ENCODE assay signal across 8 mouse cellular contexts in genomic region chr14:19858808-19859776, GRCm38 (mm10). TPM values are rescaled to one million over a fixed set of nuclear protein-coding genes. Genes with fewer than 3 reads are reported as not detected.
DNase-seq lines count a peak whose midpoint lies in the region; ATAC-seq lines count a peak whose summit lies in the region.

No protein-coding gene starts in this region.

- H3K9me3 ChIP-seq in forebrain, embryonic 13.5 days (replicated peaks) = no peaks in the 10 kb centered on the region
- H3K9me3 ChIP-seq in forebrain, embryonic 11.5 days (ENCODE audit: control insufficient read depth, low read length) = no peaks in the 10 kb centered on the region
- H3K9me3 ChIP-seq in midbrain, embryonic 16.5 days (replicated peaks; ENCODE audit: control insufficient read depth, low read length, poor library complexity, severe bottlenecking) = no peaks in the 10 kb centered on the region
- no peaks in the 10 kb centered on the region for H3K9me3 ChIP-seq in midbrain, embryonic 10.5 days (replicated peaks)

- H3K27ac ChIP-seq in forebrain, embryonic 13.5 days = no peak overlapping the region
- H3K27ac ChIP-seq in forebrain, embryonic 11.5 days (ENCODE audit: low read depth, low read length) = no peak overlapping the region
- no peak overlapping the region for H3K27ac ChIP-seq in midbrain, embryonic 16.5 days (ENCODE audit: low read length)
- no peak overlapping the region for H3K27ac ChIP-seq in midbrain, embryonic 10.5 days (replicated peaks)

- H3K4me2 ChIP-seq in forebrain, embryonic 13.5 days = no peak overlapping the region
- no peak overlapping the region for H3K4me2 ChIP-seq in forebrain, embryonic 11.5 days (ENCODE audit: low read depth, low read length, severe bottlenecking)
- H3K4me2 ChIP-seq in midbrain, embryonic 16.5 days (ENCODE audit: low read length) = no peak overlapping the region

- DNase-seq in forebrain, embryonic 11.5 days (ENCODE audit: low spot score) = no peak
- DNase-seq in midbrain, embryonic 10.5 days (ENCODE audit: low spot score) = no peak
- DNase-seq in frontal cortex, postnatal 36 days (ENCODE audit: low spot score in 2 of 2) = peak; percentile 64 to 71
- DNase-seq in lung, postnatal 36 days = peak; percentile 43
- DNase-seq in adrenal gland, postnatal 25 days = no peak
- no peak for DNase-seq in spleen, adult 12 weeks (ENCODE audit: low spot score)

- no peak overlapping the region for H3K4me3 ChIP-seq in forebrain, embryonic 13.5 days
- no peak overlapping the region for H3K4me3 ChIP-seq in forebrain, embryonic 11.5 days (ENCODE audit: low read depth, low read length)
- H3K4me3 ChIP-seq in midbrain, embryonic 16.5 days (ENCODE audit: low read depth, low read length) = no peak overlapping the region
- H3K4me3 ChIP-seq in midbrain, embryonic 10.5 days = no peak overlapping the region

- WGBS in forebrain, embryonic 13.5 days = 45% methylated on average over 8 of the region's 8 CpGs
- WGBS in forebrain, embryonic 11.5 days = 59% methylated on average over 8 of the region's 8 CpGs
- 53% methylated on average over 8 of the region's 8 CpGs for WGBS in midbrain, embryonic 16.5 days
- 58% methylated on average over 8 of the region's 8 CpGs for WGBS in midbrain, embryonic 10.5 days

- H3K27me3 ChIP-seq in forebrain, embryonic 13.5 days = no peaks in the 10 kb centered on the region
- no peaks in the 10 kb centered on the region for H3K27me3 ChIP-seq in forebrain, embryonic 11.5 days (ENCODE audit: control insufficient read depth, insufficient read depth, low read length)
- H3K27me3 ChIP-seq in midbrain, embryonic 16.5 days (ENCODE audit: control insufficient read depth, insufficient read depth, low read depth, low read length) = no peaks in the 10 kb centered on the region
- no peaks in the 10 kb centered on the region for H3K27me3 ChIP-seq in midbrain, embryonic 10.5 days (ENCODE audit: low read depth, poor library complexity, severe bottlenecking)

- 0 out of 2 replicates have a peak, but pooled peaks have one; percentile 48 for ATAC-seq in forebrain, embryonic 13.5 days
- no peak for ATAC-seq in forebrain, embryonic 11.5 days (replicated peaks; ENCODE audit: low FRiP score)
- peak; percentile 39; the same call in 1 of the 2 replicates for ATAC-seq in midbrain, embryonic 16.5 days

- H3K4me1 ChIP-seq in forebrain, embryonic 13.5 days = no peaks in the 10 kb centered on the region
- no peaks in the 10 kb centered on the region for H3K4me1 ChIP-seq in forebrain, embryonic 11.5 days (replicated peaks; ENCODE audit: control insufficient read depth, insufficient read depth, low read length)
- no peaks in the 10 kb centered on the region for H3K4me1 ChIP-seq in midbrain, embryonic 16.5 days (ENCODE audit: control insufficient read depth, insufficient read depth, low read length)
- H3K4me1 ChIP-seq in midbrain, embryonic 10.5 days = no peaks in the 10 kb centered on the region

- no peaks in the 10 kb centered on the region for H3K36me3 ChIP-seq in forebrain, embryonic 13.5 days (ENCODE audit: poor library complexity, severe bottlenecking)
- H3K36me3 ChIP-seq in forebrain, embryonic 11.5 days (ENCODE audit: control insufficient read depth, insufficient read depth, low read length) = no peaks in the 10 kb centered on the region
- no peaks in the 10 kb centered on the region for H3K36me3 ChIP-seq in midbrain, embryonic 16.5 days (ENCODE audit: control insufficient read depth, insufficient read depth, low read length)
- no peaks in the 10 kb centered on the region for H3K36me3 ChIP-seq in midbrain, embryonic 10.5 days

- H3K9ac ChIP-seq in forebrain, embryonic 13.5 days = no peak overlapping the region
- no peak overlapping the region for H3K9ac ChIP-seq in forebrain, embryonic 11.5 days (ENCODE audit: low read length)
- H3K9ac ChIP-seq in midbrain, embryonic 16.5 days (ENCODE audit: low read depth, low read length) = no peak overlapping the region

RNA-seq across cellular contexts. Expression of gene Rtraf, which starts 35.5 kb away (rescaled TPM):
- 258 and 265 TPM in 2 replicates for polyA plus RNA-seq in forebrain, embryonic 13.5 days (2015; fragmentation: Nextera tagmentation; extraction: Ambion mirVana)
- 245 and 274 TPM in 2 replicates for polyA plus RNA-seq in forebrain, embryonic 11.5 days (2014; fragmentation: Nextera tagmentation; extraction: Ambion mirVana)
- polyA plus RNA-seq in midbrain, embryonic 16.5 days (2015; fragmentation: Nextera tagmentation; extraction: Ambion mirVana) = 138 and 143 TPM in 2 replicates
- 221 and 237 TPM in 2 replicates for polyA plus RNA-seq in midbrain, embryonic 10.5 days (2016; fragmentation: Nextera tagmentation; extraction: Ambion mirVana)
- total RNA-seq in adrenal gland, postnatal 25 days (2021) = 68.8 and 69.2 TPM in 2 replicates

Comparison
In these comparisons a context has a peak if more than half of its experiments do, and no peak if none do; other contexts are left out.
1. DNase-seq: peak in frontal cortex, postnatal 36 days (2 of 2) and lung, postnatal 36 days (single experiment); none in forebrain, embryonic 11.5 days (single experiment), midbrain, embryonic 10.5 days (single experiment), adrenal gland, postnatal 25 days (single experiment) and spleen, adult 12 weeks (single experiment).